Mouse (Mus musculus) midbrain, embryonic 14.5 days (tissue): ENCODE measurements at regions not wholly inside any gene's neighbourhood (a gene's known extent, or its start where the extent isn't known, plus 50 kb on each side); places are given as distances from the start of the nearest gene placed in this dataset.

ENCODE experiments used
- ATAC-seq: fragments of 200-750 bp; cut with Nextera tagmentation; 2 replicates; pipeline ENCODE4 v1.8.0; 2017; ENCODE audit warnings: moderate number of reproducible peaks, moderate library complexity; ENCODE audit not compliant: low FRiP score, low TSS enrichment
- DNase-seq: peaks from one replicate; pipeline ENCODE4 v3.0.0-alpha.2; 2015
- H3K27ac ChIP-seq: fragments of 300-500 bp; sonication (generic); replicated peaks from 2 replicates; pipeline ENCODE4 v1.5.1; 2014; ENCODE audit warnings: mild to moderate bottlenecking, low read depth, low read length, moderate library complexity
- H3K27me3 ChIP-seq: fragments of 300-500 bp; sonication (generic); 2 replicates; pipeline ENCODE4 v1.6.1; 2014; ENCODE audit warnings: low read length, control low read depth, mixed read lengths; ENCODE audit not compliant: control insufficient read depth, insufficient read depth
- H3K36me3 ChIP-seq: fragments of 300-500 bp; sonication (generic); 2 replicates; pipeline ENCODE4 v1.6.1; 2014; ENCODE audit warnings: low read length, control low read depth; ENCODE audit not compliant: control insufficient read depth, insufficient read depth
- H3K4me1 ChIP-seq: fragments of 300-500 bp; sonication (generic); 2 replicates; pipeline ENCODE4 v1.6.1; 2014; ENCODE audit warnings: mild to moderate bottlenecking, antibody characterized with exemption, low read length, control low read depth; ENCODE audit not compliant: control insufficient read depth, insufficient read depth
- H3K4me2 ChIP-seq: fragments of 300-500 bp; sonication (generic); 2 replicates; pipeline ENCODE4 v1.6.1; 2014; ENCODE audit warnings: mild to moderate bottlenecking, low read length, moderate library complexity
- H3K4me3 ChIP-seq: fragments of 300-500 bp; sonication (generic); replicated peaks from 2 replicates; pipeline ENCODE4 v1.5.1; 2014; ENCODE audit warnings: low read depth, low read length
- H3K9ac ChIP-seq: fragments of 300-500 bp; sonication (generic); replicated peaks from 2 replicates; pipeline ENCODE4 v1.6.1; 2014; ENCODE audit warnings: mild to moderate bottlenecking, low read length, moderate library complexity
- H3K9me3 ChIP-seq: fragments of 300-500 bp; sonication (generic); 2 replicates; pipeline ENCODE4 v1.6.1; 2016; ENCODE audit warnings: low read length, control low read depth, mixed read lengths; ENCODE audit not compliant: control insufficient read depth
- WGBS: fragments of 180-500 bp; shearing (Covaris S2); extraction: QIAGEN DNeasy Blood & Tissue Kit; methylation state at CpG from one replicate; pipeline ENCODE4 v1.1.7; 2014; 5-methylcytosine and 5-hydroxymethylcytosine counted together

DNA sequence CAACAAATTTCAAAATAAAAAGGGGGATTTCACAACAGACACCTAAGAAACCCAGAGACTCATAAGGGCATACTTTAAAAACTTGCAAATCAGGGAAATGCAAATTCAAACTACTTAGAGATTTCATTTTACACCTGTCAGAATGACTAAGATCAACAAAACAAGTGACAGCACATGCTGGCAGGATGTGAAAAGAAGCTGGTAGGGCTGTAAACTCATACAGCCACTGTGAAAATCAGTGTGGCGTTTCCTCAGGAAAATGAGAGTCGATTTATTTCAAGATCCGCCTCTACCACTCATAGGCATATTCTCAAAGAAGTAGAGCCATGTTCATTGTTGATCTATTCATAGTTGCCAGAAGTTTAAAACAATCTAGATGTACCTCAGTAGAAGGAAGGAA, 133.6 kb upstream of the Veph1 start:
- ATAC-seq, result no peak
- no peaks in the 10 kb centered on the region for H3K9me3 ChIP-seq
- WGBS, result 22% methylated on average over 3 of the region's 3 CpGs

DNA sequence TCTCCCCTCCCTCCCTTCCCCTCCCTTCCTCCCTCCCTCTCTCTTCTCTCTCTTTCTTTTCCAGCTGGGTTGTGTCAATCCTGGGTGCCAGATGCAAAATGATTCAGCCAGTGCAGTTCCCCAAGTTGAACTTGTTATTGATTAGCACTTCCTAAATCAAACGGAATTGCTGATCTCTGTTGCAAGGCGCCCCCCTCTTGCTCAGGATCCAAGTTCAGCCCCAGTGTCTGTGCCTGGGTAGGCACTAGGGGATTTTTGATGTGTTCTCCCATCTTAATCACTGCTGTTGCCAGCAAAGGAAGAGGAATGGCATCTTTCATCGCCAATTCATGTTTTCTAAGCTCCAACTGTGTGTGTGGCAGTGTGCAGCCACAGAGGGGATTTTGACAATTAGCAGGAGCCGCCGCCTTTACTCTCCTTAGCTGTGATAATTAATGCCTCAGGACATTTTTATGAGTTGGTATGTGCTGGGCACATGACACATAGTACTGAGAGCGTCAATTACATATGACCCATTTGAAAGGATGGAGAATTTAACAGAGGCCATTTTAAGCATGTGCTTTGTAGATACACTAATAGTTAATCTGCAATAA, 125.9 kb upstream of the Veph1 start:
- 38% methylated on average over 6 of the region's 6 CpGs for WGBS
- H3K9ac ChIP-seq, result no peak overlapping the region
- H3K4me2 ChIP-seq, result no peak overlapping the region
- H3K27me3 ChIP-seq, result no peaks in the 10 kb centered on the region
- no peaks in the 10 kb centered on the region for H3K9me3 ChIP-seq
- ATAC-seq (peak; percentile 53; the same call in 1 of the 2 replicates), DNase-seq (peak; percentile 42)
- H3K4me3 ChIP-seq, result no peak overlapping the region
- H3K4me1 ChIP-seq, result 0 out of 2 replicates have a peak, but pooled peaks cover 4% of the 10 kb centered on the region
- H3K27ac ChIP-seq, result 0 out of 2 replicates have a peak overlapping the region, but pooled peaks have one; percentile 33
- no peaks in the 10 kb centered on the region for H3K36me3 ChIP-seq

More for the DNA sequence above, 133.6 kb upstream of the Veph1 start:
- DNase-seq, result no peak
- no peaks in the 10 kb centered on the region for H3K27me3 ChIP-seq
- no peaks in the 10 kb centered on the region for H3K36me3 ChIP-seq
- H3K9ac ChIP-seq, result no peak overlapping the region
- no peak overlapping the region for H3K4me2 ChIP-seq
- H3K4me3 ChIP-seq, result no peak overlapping the region
- peaks cover 4% of the 10 kb centered on the region; the same call in 1 of the 2 replicates for H3K4me1 ChIP-seq
- H3K27ac ChIP-seq, result no peak overlapping the region

DNA sequence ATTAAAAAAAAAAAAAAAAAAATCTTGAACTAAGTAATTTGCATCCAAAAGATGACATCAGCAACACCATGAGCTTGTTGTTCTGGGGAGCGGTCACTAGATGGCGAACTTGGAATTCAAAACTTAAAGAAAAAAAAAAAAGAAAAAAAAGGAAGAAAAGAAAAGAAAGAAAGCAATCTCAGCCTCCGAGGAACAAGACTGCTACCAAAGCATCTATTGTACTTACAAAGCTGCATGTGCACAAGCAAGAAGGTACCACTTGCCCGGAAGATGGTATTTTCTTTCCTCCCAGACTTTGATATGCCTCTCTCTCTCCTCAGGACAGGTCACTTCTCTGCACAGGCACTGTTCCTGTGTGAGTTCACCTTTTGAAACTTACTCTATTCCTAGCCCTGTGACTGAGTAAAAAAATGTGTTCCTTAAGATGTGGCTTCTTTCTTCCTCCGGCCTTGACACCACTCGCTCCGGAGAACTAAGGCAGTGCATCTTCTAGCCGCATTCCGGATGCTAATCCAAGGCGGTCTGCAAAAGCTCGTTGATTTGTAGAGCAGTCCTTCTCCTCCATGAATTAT, 114.2 kb upstream of the Veph1 start:
- no peaks in the 10 kb centered on the region for H3K9me3 ChIP-seq
- peak; percentile 48; the same call in 1 of the 2 replicates for ATAC-seq
- H3K4me1 ChIP-seq, result peaks cover 6% of the 10 kb centered on the region; the same call in 1 of the 2 replicates
- H3K9ac ChIP-seq, result peak overlapping the region; percentile 26; the same call in 1 of the 2 replicates
- peak overlapping the region; percentile 51 for H3K4me2 ChIP-seq
- peak; percentile 85 for DNase-seq
- peak overlapping the region; percentile 23 for H3K4me3 ChIP-seq
- H3K27ac ChIP-seq, result peak overlapping the region; percentile 50
- 22% methylated on average over 11 of the region's 11 CpGs for WGBS
- H3K36me3 ChIP-seq, result no peaks in the 10 kb centered on the region
- H3K27me3 ChIP-seq, result no peaks in the 10 kb centered on the region

DNA sequence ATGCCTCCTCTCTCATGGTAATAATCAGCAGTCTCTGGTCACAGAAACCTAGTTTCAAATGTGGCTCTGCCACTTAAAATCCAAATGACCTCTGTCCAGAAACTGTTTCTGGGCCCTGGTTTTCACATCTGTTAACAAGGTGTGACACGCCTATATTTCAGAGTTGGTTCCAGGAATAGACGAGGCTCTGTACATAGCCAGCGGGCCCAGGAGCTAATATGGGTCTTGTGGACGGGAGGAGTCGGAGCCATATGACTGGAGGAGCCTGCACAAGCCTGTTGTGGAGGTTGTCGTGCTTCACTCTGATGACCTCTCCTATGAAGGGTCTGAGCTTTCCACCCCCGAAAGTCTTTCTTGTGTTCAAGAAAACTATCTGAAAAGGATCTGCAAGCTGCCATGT, 112.2 kb upstream of the Veph1 start:
- H3K27ac ChIP-seq, result no peak overlapping the region
- no peak for ATAC-seq

DNA sequence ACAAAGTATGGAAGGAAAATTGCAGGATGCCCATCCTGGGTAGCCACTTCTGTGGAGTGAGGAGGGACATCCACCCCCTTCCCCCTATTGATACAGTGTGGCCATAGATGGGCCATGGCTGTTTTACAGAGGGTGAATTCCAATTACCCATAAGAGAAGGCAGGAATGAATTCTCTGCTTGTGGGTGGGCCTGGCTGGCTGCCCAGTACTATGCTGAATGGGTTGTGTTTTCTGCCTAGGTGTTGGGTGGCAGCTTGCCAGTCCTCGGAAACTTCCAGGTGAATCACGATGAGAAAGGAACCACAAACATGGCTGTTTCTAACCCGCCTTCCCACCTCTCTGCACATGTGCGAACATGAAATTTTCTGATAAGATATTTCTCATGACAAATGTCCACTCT, 109.0 kb upstream of the Veph1 start:
- Histone ChIP-seq H3K9me3 (no peaks in the 10 kb centered on the region), H3K4me1 (no peaks in the 10 kb centered on the region), H3K4me3 (no peak overlapping the region), H3K27ac (no peak overlapping the region), H3K36me3 (no peaks in the 10 kb centered on the region), H3K4me2 (no peak overlapping the region), H3K27me3 (no peaks in the 10 kb centered on the region), H3K9ac (no peak overlapping the region)
- WGBS, result 88% methylated on average over 4 of the region's 4 CpGs
- DNase-seq (no peak), ATAC-seq (no peak)

More for the DNA sequence above, 112.2 kb upstream of the Veph1 start:
- Histone ChIP-seq H3K4me1 (peaks cover 6% of the 10 kb centered on the region; the same call in 1 of the 2 replicates), H3K4me2 (no peak overlapping the region), H3K27me3 (no peaks in the 10 kb centered on the region), H3K4me3 (no peak overlapping the region), H3K36me3 (no peaks in the 10 kb centered on the region), H3K9me3 (no peaks in the 10 kb centered on the region), H3K9ac (no peak overlapping the region)
- DNase-seq, result no peak
- WGBS, result 88% methylated on average over 7 of the region's 7 CpGs

DNA sequence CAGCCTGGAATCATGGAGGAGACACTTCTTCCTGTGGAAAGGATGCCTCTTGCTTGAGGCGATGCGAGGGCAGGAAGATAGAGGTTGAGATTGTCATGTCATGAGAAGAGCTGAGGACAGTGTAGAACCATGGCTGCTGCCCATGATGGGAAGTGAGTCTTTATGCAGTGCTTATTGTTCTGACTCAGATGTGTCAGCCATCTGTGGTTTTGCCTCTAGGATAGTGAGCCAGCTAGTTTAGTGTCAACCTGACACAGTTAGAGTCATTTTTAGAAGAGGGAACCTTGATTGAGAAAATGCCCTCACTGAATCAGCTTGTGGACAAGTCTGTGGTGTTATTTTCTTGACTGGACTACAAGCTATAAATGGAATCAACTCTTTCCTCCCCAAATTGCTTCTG, 107.1 kb upstream of the Veph1 start:
- Histone ChIP-seq H3K27me3 (no peaks in the 10 kb centered on the region), H3K9ac (no peak overlapping the region), H3K4me2 (no peak overlapping the region), H3K4me3 (no peak overlapping the region), H3K9me3 (no peaks in the 10 kb centered on the region), H3K27ac (no peak overlapping the region), H3K4me1 (no peaks in the 10 kb centered on the region), H3K36me3 (no peaks in the 10 kb centered on the region)
- 97% methylated on average over 2 of the region's 2 CpGs for WGBS
- ATAC-seq (no peak), DNase-seq (no peak)

DNA sequence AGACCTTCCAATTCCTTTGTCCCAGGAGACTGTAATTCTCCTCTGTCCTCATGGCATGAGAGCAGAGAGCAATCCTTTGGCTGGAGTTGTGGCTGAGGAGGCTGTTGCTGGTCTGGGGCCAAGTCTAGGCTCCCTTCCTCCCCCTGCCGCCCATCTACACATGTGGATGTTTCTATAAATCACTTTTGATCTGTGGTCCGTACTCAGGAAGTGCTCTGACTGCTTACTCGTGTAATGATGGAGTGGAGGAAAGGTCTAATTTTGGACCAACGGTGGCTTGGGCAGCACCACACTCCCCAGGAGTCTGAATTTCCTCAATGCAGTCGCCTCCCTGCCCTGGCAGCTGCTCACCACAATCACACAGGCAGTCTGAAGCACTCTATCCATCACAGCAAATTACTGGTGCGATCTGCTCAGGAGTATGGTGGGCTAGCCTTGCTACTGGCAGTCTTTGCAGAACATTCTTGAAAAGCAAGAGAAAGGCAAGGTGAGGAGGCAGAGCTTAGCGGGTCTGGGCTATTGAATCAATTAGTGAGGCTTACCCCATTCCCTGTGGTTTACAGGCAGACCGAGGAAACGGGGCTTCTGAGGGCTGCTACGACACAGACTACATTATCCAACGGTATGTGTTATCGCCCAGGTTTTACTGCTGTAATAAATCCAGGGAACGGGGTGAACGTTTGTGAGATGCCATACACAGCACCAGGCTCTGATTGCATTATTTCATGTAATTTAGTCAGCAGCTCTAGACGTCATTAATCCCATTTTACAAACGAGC, 104.3 kb upstream of the Veph1 start:
- Histone ChIP-seq H3K27ac (no peak overlapping the region), H3K27me3 (no peaks in the 10 kb centered on the region), H3K9ac (no peak overlapping the region), H3K4me1 (no peaks in the 10 kb centered on the region), H3K4me2 (no peak overlapping the region), H3K4me3 (no peak overlapping the region), H3K36me3 (no peaks in the 10 kb centered on the region), H3K9me3 (no peaks in the 10 kb centered on the region)
- ATAC-seq (no peak), DNase-seq (no peak)
- 70% methylated on average over 16 of the region's 16 CpGs for WGBS

DNA sequence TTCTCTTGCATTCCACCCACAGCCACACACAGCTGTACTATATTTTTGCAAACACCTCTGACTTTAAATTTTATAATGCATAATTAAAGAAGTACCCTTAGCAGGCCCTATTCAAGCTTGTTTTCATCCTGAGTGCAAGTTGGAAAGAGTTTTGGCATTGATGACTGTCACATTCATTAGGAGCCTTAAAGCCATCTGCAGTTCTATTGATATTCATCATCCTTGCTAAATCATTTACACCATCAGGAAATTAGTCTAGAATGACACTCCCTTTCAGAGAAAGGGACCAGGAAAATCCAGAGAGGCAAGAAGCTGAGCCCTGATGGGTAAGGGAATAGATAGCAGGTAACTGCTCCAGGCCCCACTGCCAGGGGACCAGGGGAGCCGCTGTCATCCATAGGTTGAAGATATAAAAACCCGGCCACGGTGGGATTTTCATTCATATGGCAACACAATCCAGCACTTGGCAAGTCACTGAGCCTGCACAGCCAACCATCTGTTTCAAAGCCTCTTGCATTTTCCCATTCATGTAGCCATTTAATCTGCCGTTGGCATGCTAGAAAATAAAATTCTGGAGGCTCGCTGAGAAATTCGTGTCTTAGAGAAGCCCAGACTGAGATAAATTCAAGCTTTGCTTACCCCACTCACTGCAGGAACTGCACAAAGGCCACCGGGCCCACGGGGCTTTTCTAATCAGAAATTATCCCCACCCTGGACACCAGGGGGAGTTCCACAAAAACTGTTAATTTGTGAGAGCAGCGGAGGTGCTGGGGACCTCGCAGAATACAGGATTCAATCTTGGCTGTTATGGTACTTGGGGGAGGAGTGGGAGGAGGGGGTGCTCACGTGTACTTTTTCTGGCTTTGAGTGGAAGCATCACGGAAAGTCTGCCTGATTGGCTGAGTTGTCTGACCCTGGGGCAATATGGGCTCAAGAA, 101.8 kb upstream of the Veph1 start:
- ATAC-seq, result no peak
- H3K36me3 ChIP-seq, result no peaks in the 10 kb centered on the region

More for the DNA sequence above, 101.8 kb upstream of the Veph1 start:
- H3K4me3 ChIP-seq, result no peak overlapping the region
- no peak overlapping the region for H3K4me2 ChIP-seq
- no peaks in the 10 kb centered on the region for H3K4me1 ChIP-seq
- H3K9me3 ChIP-seq, result no peaks in the 10 kb centered on the region
- H3K27ac ChIP-seq, result no peak overlapping the region
- H3K9ac ChIP-seq, result no peak overlapping the region
- H3K27me3 ChIP-seq, result no peaks in the 10 kb centered on the region
- DNase-seq, result peak; percentile 32
- WGBS, result 58% methylated on average over 12 of the region's 12 CpGs
